Mouse (Mus musculus): ENCODE results near the gene Elk1.
A peak's percentile ranks its signal among the peaks of the same experiment; 100 is the strongest.

The Elk1 gene

GRCm38 (mm10) chrX:20950191-20950880, at the start of gene Elk1:
Gene Elk1 (minus strand): TSS chrX:20950608.
- peak; percentile 91 for DNase-seq (ENCODE audit: low read depth)

- DNase-seq (ENCODE audit: low read depth) = no peak
Observed at GRCm38 (mm10) chrX:20980901-20981300, 30.5 kb upstream of the Elk1 start.

- DNase-seq (ENCODE audit: low read depth) = peak; percentile 89
Observed at GRCm38 (mm10) chrX:20961477-20962378, 11.3 kb upstream of the Elk1 start, which contains the start of gene Uxt. Gene Uxt (minus strand): TSS chrX:20962017.

- DNase-seq (ENCODE audit: low read depth) = peak; percentile 59
Observed at GRCm38 (mm10) chrX:20946055-20946454, 4.4 kb downstream of the Elk1 start.

GRCm38 (mm10) chrX:20931963-20932362, 18.4 kb downstream of the Elk1 start:
- DNase-seq (ENCODE audit: low read depth) = no peak

- no peak for DNase-seq (ENCODE audit: low read depth)
Observed at GRCm38 (mm10) chrX:20931364-20931763, 19.0 kb downstream of the Elk1 start, which contains the start of gene Cfp. Gene Cfp (minus strand): TSS chrX:20931555.

GRCm38 (mm10) chrX:20929859-20930258, 20.5 kb downstream of the Elk1 start:
- DNase-seq (ENCODE audit: low read depth) = no peak

GRCm38 (mm10) chrX:20924976-20925375, 25.4 kb downstream of the Elk1 start:
- DNase-seq (ENCODE audit: low read depth) = no peak

- DNase-seq (ENCODE audit: low read depth) = no peak
Observed at GRCm38 (mm10) chrX:20923506-20923905, 26.9 kb downstream of the Elk1 start.

GRCm38 (mm10) chrX:20921366-20921765, 29.0 kb downstream of the Elk1 start:
- DNase-seq (ENCODE audit: low read depth) = no peak

- peak; percentile 81 for DNase-seq (ENCODE audit: low read depth)
Observed at GRCm38 (mm10) chrX:20920844-20921364, 29.5 kb downstream of the Elk1 start, which contains the start of gene Syn1. Gene Syn1 (minus strand): TSS chrX:20921004.

- DNase-seq (ENCODE audit: low read depth) = no peak
Observed at GRCm38 (mm10) chrX:20920249-20920843, 30.1 kb downstream of the Elk1 start.

GRCm38 (mm10) chrX:20915075-20915474, 35.3 kb downstream of the Elk1 start:
- no peak for DNase-seq (ENCODE audit: low read depth)

- DNase-seq (ENCODE audit: low read depth) = no peak
Observed at GRCm38 (mm10) chrX:20913726-20914125, 36.7 kb downstream of the Elk1 start.

- no peak for DNase-seq (ENCODE audit: low read depth)
Observed at GRCm38 (mm10) chrX:20910074-20910473, 40.3 kb downstream of the Elk1 start.
